Mouse (Mus musculus): ENCODE results near the gene AL732309.1.

GRCm38 (mm10) chr2:25244144-25244543, 2.5 kb downstream of the AL732309.1 start:
- TF ChIP-seq POLR2A (IDR thresholded peaks at IDR 0.05; ENCODE audit: borderline replicate concordance, insufficient read depth, low read length) (no peak), CTCF (IDR thresholded peaks at IDR 0.05; ENCODE audit: borderline replicate concordance, insufficient read depth, low read depth, low read length) (no peak)

Data from cerebellum, adult 2 months (tissue).